ENCODE assay signal across 8 mouse cellular contexts in genomic region chr10:81628390-81628789, GRCm38 (mm10). TPM values are rescaled to one million over a fixed set of nuclear protein-coding genes. Genes with fewer than 3 reads are reported as not detected.
DNase-seq lines count a peak whose midpoint lies in the region; ATAC-seq and TF ChIP-seq lines count a peak whose summit lies in the region.

Gene Ankrd24, plus strand, starts transcription at chr10:81628540.

- DNase-seq in layer of hippocampus, adult 2 months (ENCODE audit: low spot score in 2 of 2): no peak
- DNase-seq in layer of hippocampus, adult 9-10 months (ENCODE audit: low spot score): no peak
- DNase-seq in adrenal gland, adult 8-10 months: no peak
- no peak for DNase-seq in left cerebral cortex, postnatal 14 days (ENCODE audit: low spot score in 2 of 2)
- no peak for DNase-seq in MN1 (ENCODE audit: low spot score)

- ATAC-seq in forebrain, embryonic 12.5 days (ENCODE audit: low FRiP score): no peak
- no peak for ATAC-seq in neural tube, embryonic 15.5 days (ENCODE audit: low FRiP score)
- no peak for ATAC-seq in activated CD4-positive, CD25-positive, alpha-beta regulatory T cell, adult 4 months

- peaks cover 25% of the 10 kb centered on the region for H3K4me1 ChIP-seq in forebrain, embryonic 12.5 days
- H3K4me1 ChIP-seq in neural tube, embryonic 15.5 days: peaks cover 27% of the 10 kb centered on the region

- peak within 1 kb of the TSS; percentile 98 for H3K27ac ChIP-seq in layer of hippocampus, adult 2 months
- H3K27ac ChIP-seq in forebrain, embryonic 12.5 days: peak within 1 kb of the TSS; percentile 85
- H3K27ac ChIP-seq in neural tube, embryonic 15.5 days (replicated peaks): peak within 1 kb of the TSS; percentile 86

- peak within 1 kb of the TSS; percentile 68 for H3K9ac ChIP-seq in forebrain, embryonic 12.5 days
- H3K9ac ChIP-seq in neural tube, embryonic 15.5 days (replicated peaks): peak within 1 kb of the TSS; percentile 77

- intact Hi-C loops in left cerebral cortex, postnatal 14 days (cut with DNase I): no loop called here

- peak within 1 kb of the TSS; percentile 77 for H3K4me2 ChIP-seq in forebrain, embryonic 12.5 days
- peak within 1 kb of the TSS; percentile 83 for H3K4me2 ChIP-seq in neural tube, embryonic 15.5 days

- no peaks in the 10 kb centered on the region for H3K9me3 ChIP-seq in forebrain, embryonic 12.5 days
- H3K9me3 ChIP-seq in neural tube, embryonic 15.5 days (replicated peaks): no peaks in the 10 kb centered on the region

- WGBS in forebrain, embryonic 12.5 days: 86% methylated on average over 16 of the region's 16 CpGs
- 91% methylated on average over 16 of the region's 16 CpGs for whole genome bisulfite sequencing in neural tube, embryonic 15.5 days

- H3K27me3 ChIP-seq in forebrain, embryonic 12.5 days: peaks cover 5% of the 10 kb centered on the region; the same call in 1 of the 2 replicates
- peaks cover 4% of the 10 kb centered on the region; the same call in 1 of the 2 replicates for H3K27me3 ChIP-seq in neural tube, embryonic 15.5 days (replicated peaks)

- no peak for TF ChIP-seq CTCF in layer of hippocampus, adult 2 months (conservative IDR thresholded peaks at IDR 0.05)

- peak within 1 kb of the TSS; percentile 74 for H3K4me3 ChIP-seq in layer of hippocampus, adult 2 months
- H3K4me3 ChIP-seq in forebrain, embryonic 12.5 days (replicated peaks): peak within 1 kb of the TSS; percentile 61
- H3K4me3 ChIP-seq in neural tube, embryonic 15.5 days (replicated peaks): peak within 1 kb of the TSS; percentile 65

- H3K36me3 ChIP-seq in forebrain, embryonic 12.5 days (replicated peaks): peaks cover 27% of the 10 kb centered on the region
- H3K36me3 ChIP-seq in neural tube, embryonic 15.5 days: peaks cover 21% of the 10 kb centered on the region

RNA-seq across cellular contexts. Expression of gene Ankrd24, which starts in this region (rescaled TPM):
- 10 to 100 TPM; 33.6 to 38.6 TPM for total RNA-seq in layer of hippocampus, adult 2 months (2021)
- total RNA-seq in adrenal gland, adult 8-10 months (2022): 10 to 100 TPM; 24.6 to 58.2 (median 46.7) TPM
- polyA plus RNA-seq in forebrain, embryonic 12.5 days (2016; fragmentation: Nextera tagmentation; extraction: Ambion mirVana): 6.2 and 7.4 TPM in 2 replicates
- total RNA-seq in left cerebral cortex, postnatal 14 days (2021): 10 to 100 TPM; 31.9 to 34.5 TPM
- polyA plus RNA-seq in neural tube, embryonic 15.5 days (2015; fragmentation: Nextera tagmentation; extraction: Ambion mirVana): 19.0 and 24.2 TPM in 2 replicates
- 1 to 10 TPM; 1.1 to 1.7 TPM for polyA plus RNA-seq in activated CD4-positive, CD25-positive, alpha-beta regulatory T cell, adult 4 months (2017; shearing (Covaris generic))
